Mouse (Mus musculus) monocyte, adult 5-6 weeks (primary cell): ENCODE measurements around the gene Sf3a3. TPM values are rescaled to one million over a fixed set of nuclear protein-coding genes. Genes with fewer than 3 reads are reported as not detected.

Experiments used
- ATAC-seq: fragments of 153-309, 156-312 bp; replicated peaks from 2 replicates; pipeline ENCODE4 v1.8.0; 2017; ENCODE audit warnings: mild to moderate bottlenecking; ENCODE audit not compliant: low TSS enrichment, insufficient number of reproducible peaks, severe bottlenecking, poor library complexity, low FRiP score
- total RNA-seq: library from RNA; stranded (forward); fragments of 200-1000, 200-491, 200-594 nt; gene quantifications from 3 replicates; pipeline ENCODE4 v1.2.3, GENCODE M21; 2017

The Sf3a3 gene
- total RNA-seq, 1 experiment from 2014 or later, result 99.3 TPM

- ATAC-seq, result no peak
Observed at GRCm38 (mm10) chr4:124762858-124763452, 48.4 kb downstream of the Sf3a3 start.

DNA sequence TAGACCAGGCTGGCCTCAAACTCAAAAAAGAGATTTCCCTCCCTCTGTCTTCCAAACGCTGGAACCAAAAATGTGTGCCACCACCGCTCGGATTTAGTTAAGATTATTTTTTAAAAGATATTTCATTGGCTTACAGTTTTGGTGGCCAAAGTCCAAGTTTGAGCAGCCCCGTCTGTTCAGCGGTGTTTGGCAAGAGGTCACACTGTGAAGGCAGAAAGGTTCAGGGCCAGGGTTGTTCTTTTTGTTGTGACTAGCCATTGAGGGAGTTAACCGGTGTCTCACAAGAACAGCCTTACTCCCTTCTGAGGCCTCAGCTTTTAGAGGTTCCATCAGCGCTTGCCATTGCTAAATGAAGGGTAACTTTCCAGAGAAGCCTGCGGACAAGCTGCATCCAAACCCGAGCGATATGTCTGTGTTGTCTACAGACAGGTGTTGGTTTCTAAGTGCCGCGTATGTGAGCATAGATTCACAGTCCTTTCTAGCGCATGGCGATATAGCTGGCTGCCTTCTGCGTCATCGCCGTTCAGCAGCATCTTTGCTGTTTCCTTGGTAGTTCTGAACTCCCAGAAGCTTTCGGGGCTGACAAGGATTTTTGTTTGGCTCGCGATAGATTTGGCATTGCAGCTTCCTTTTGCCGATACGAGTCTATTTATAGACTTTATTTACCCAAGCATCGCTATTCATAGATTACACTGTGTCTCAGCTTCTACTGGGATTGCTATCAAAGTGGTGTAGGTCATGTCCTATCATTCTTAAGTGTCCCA, 51.4 kb downstream of the Sf3a3 start:
- ATAC-seq, result no peak

- no peak for ATAC-seq
Observed at GRCm38 (mm10) chr4:124766566-124766940, 52.0 kb downstream of the Sf3a3 start.

DNA sequence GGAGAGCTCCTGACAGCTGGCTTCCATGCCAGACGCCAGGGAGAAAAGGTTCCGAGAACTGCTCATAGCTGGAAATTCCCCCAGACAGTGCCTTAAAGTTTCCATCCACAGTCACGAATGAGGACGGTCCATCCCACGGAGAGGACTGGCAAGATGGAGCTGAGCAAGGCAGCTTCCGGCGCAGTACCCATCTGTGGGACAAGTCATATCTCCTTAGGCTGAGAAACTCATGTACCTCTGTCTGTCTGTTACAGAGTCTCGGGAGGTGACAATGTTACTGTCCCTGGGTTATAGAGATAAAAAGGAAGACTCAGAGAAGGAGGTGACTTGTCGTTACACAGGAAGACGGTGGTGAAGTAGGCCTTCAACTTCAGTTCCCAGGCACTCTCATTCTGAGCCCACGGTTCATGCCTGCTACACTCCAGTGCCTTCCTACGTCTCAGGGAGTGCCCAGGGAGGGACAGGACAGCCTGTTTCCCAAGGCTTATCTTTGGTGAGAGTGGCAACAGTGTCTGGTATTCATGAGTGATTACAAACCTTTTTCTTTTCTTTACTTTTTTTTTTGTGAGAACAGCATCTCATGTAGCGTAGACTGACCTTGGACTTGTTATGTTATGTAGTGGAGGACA, 54.5 kb downstream of the Sf3a3 start:
- ATAC-seq, result no peak

- no peak for ATAC-seq
Observed at GRCm38 (mm10) chr4:124770624-124771023, 56.0 kb downstream of the Sf3a3 start.

- peak; percentile 34 for ATAC-seq
Observed at GRCm38 (mm10) chr4:124772125-124772524, 57.5 kb downstream of the Sf3a3 start.

DNA sequence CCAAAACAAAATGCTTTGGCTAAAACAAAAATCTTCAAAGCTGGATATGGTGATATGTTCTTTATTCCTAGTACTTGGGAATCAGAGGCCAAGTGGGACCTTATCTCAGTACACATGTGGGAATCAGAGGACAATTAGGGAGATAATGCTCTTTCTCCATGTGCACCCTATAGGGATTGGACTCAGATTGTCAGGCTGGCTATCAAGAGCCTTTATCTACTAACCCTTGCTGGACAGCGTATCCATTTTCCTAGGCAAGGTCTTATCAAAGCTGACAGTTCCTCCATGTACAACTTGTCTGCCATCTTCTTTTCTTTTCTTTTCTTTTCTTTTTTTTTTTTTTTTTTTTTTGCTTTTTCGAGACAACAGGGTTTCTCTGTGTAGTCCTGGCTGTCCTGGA, 58.9 kb downstream of the Sf3a3 start:
- no peak for ATAC-seq

DNA sequence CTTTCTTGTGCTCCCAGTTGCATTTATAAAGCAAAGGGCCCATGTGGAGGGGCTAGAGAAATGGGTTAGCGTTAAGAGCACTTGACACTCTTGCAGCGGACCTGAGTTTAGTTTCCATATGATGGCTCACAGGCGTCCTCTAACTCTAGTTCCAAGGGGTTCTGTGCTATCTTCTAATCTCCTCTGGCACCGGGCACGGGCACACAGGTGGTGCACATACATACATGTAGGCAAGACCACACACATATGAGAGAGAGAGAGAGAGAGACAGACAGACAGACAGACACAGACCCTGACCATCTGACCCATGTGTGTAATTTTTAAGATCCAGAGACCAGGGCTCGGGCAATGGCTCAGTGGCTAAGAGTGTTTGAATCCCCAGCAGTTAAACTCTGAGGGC, 59.4 kb downstream of the Sf3a3 start:
- no peak for ATAC-seq

GRCm38 (mm10) chr4:124774429-124774828, 59.9 kb downstream of the Sf3a3 start:
- no peak for ATAC-seq

DNA sequence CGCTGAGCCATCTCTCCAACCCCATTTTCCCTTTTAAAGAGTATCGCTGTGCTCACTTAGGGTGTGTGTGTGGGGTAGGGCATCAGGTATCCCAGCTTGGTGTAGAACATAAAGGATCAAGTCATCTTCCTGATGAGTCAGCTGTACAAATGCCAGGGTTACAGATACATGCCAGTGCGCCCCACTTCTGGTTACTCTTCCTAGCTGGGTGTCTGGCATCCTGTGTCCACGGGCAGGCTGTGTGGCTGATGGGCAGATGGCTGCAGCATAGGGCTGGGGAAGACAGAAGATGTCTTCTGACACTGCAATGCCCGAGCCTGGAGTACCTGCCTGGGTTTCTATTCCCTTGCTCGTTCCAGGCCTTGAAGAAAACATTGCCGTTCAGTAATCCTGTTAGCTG, 66.8 kb downstream of the Sf3a3 start:
- ATAC-seq, result no peak

Other genes with a start within 250 kb of the Sf3a3 start
- not detected in 3 replicates for gene 3100002H09Rik, start 104.0 kb upstream of the Sf3a3 start, total RNA-seq
- gene Pou3f1, start 58.0 kb upstream of the Sf3a3 start, total RNA-seq, result not detected in 3 replicates
- 28.4 to 46.7 TPM (median 36.0 TPM) in 3 replicates for gene Utp11, start 21.2 kb upstream of the Sf3a3 start, total RNA-seq
- gene Fhl3, start 14.1 kb upstream of the Sf3a3 start, total RNA-seq, result 0.76 to 5.1 TPM in 2 of 3 replicates, not detected in the other
- gene Inpp5b, start 27.1 kb downstream of the Sf3a3 start, total RNA-seq, result 30.2 to 90.4 TPM (median 33.8 TPM) in 3 replicates
- 33.8 to 50.2 TPM (median 34.0 TPM) in 3 replicates for gene Mtf1, start 87.3 kb downstream of the Sf3a3 start, total RNA-seq
- 28.9 to 39.6 TPM (median 38.2 TPM) in 3 replicates for gene Yrdc, start 135.9 kb downstream of the Sf3a3 start, total RNA-seq
- 5.5 to 6.7 TPM (median 6.5 TPM) in 3 replicates for gene 1110065P20Rik, start 136.4 kb downstream of the Sf3a3 start, total RNA-seq
- 0.53 to 0.76 TPM in 2 of 3 replicates, not detected in the other for gene Maneal, start 147.4 kb downstream of the Sf3a3 start, total RNA-seq
- not detected in 3 replicates for gene Epha10, start 166.1 kb downstream of the Sf3a3 start, total RNA-seq
- gene 9930104L06Rik, start 222.3 kb downstream of the Sf3a3 start, total RNA-seq, result 13.3 to 21.1 TPM (median 17.5 TPM) in 3 replicates
- gene Cdca8, start 224.5 kb downstream of the Sf3a3 start, total RNA-seq, result 1.3 to 2.7 TPM (median 2.0 TPM) in 3 replicates